Mouse (Mus musculus) intestine, embryonic 14.5 days (tissue): ENCODE results near the gene Tbc1d20. TPM values are rescaled to one million over a fixed set of nuclear protein-coding genes. Genes with fewer than 3 reads are reported as not detected.
A peak's percentile ranks its signal among the peaks of the same experiment; 100 is the strongest.
"Not testable (repeated sequence)": the region's sequence is repeated elsewhere in the genome, so short reads cannot be mapped to it uniquely, and the experiment has no call there.

ENCODE experiments used
- ATAC-seq: fragments of 200-750 bp; cut with Nextera tagmentation; replicated peaks from 2 replicates; pipeline ENCODE4 v1.8.0; 2017; ENCODE audit warnings: low read depth, moderate number of reproducible peaks, moderate TSS enrichment, moderate library complexity; ENCODE audit not compliant: low FRiP score, low TSS enrichment
- DNase-seq: peaks from one replicate; pipeline ENCODE4 v3.0.0-alpha.2; 2018; ENCODE audit warnings: low spot score
- H3K27ac ChIP-seq: fragments of 300-500 bp; sonication (generic); 2 replicates; pipeline ENCODE4 v1.5.1; 2014; ENCODE audit warnings: low read depth, mild to moderate bottlenecking, control low read depth
- H3K27me3 ChIP-seq: fragments of 300-500 bp; sonication (generic); replicated peaks from 2 replicates; pipeline ENCODE4 v1.6.1; 2014; ENCODE audit warnings: low read length, control low read depth; ENCODE audit not compliant: control insufficient read depth, insufficient read depth
- H3K36me3 ChIP-seq: fragments of 300-500 bp; sonication (generic); 2 replicates; pipeline ENCODE4 v1.6.1; 2014; ENCODE audit warnings: low read length, control low read depth; ENCODE audit not compliant: control insufficient read depth, insufficient read depth
- H3K4me1 ChIP-seq: fragments of 300-500 bp; sonication (generic); replicated peaks from 2 replicates; pipeline ENCODE4 v1.6.1; 2014; ENCODE audit warnings: low read length, control low read depth, mixed read lengths; ENCODE audit not compliant: control insufficient read depth, insufficient read depth
- H3K4me2 ChIP-seq: fragments of 300-500 bp; sonication (generic); 2 replicates; pipeline ENCODE4 v1.6.1; 2014; ENCODE audit warnings: low read length
- H3K4me3 ChIP-seq: fragments of 300-500 bp; sonication (generic); 2 replicates; pipeline ENCODE4 v1.5.1; 2014; ENCODE audit warnings: low read depth, low read length, control low read depth, mixed read lengths
- H3K9ac ChIP-seq: fragments of 300-500 bp; sonication (generic); 2 replicates; pipeline ENCODE4 v1.6.1; 2014; ENCODE audit warnings: mild to moderate bottlenecking, low read length
- H3K9me3 ChIP-seq: fragments of 300-500 bp; sonication (generic); 2 replicates; pipeline ENCODE4 v1.6.1; 2016; ENCODE audit warnings: low read length, control low read depth; ENCODE audit not compliant: control insufficient read depth
- WGBS: fragments of 180-500 bp; shearing (Covaris S2); extraction: QIAGEN DNeasy Blood & Tissue Kit; methylation state at CpG from one replicate; pipeline ENCODE4 v1.1.7; 2014; 5-methylcytosine and 5-hydroxymethylcytosine counted together
- polyA plus RNA-seq: library from polyadenylated mRNA; unstranded; fragments of >200 nt; fragmentation: Nextera tagmentation; extraction: Ambion mirVana; gene quantifications from 2 replicates; pipeline ENCODE4 v1.2.1, GENCODE M21; 2014

Gene Tbc1d20
- polyA plus RNA-seq, 1 experiment from 2014 or later, result 31.7 TPM

DNA sequence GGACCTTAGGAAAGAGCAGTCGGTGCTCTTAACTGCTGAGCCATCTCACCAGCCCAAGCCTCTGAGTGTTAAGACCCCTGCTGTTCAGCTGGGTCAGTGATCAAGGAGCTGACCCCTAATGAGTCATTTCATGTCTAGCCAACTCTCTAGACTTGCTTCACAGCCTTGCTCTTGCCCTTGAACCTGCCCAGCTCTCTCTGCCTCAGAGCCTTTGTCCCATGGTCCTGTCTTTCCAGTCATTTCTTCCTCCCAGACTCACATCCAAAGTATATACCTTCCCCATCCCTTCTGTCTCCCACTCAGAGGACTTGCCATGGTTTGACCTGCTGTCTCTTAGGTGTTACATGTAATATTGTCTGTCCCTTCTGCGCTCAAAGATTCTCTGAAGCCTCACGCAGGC lies 63.6 kb downstream of the Tbc1d20 start:
- H3K4me1 ChIP-seq, result 0 out of 2 replicates have a peak, but pooled peaks cover 3% of the 10 kb centered on the region
- no peak overlapping the region for H3K9ac ChIP-seq
- H3K36me3 ChIP-seq, result no peaks in the 10 kb centered on the region
- DNase-seq (no peak), ATAC-seq (no peak)
- H3K4me3 ChIP-seq, result no peak overlapping the region
- H3K27ac ChIP-seq, result no peak overlapping the region
- H3K9me3 ChIP-seq, result no peaks in the 10 kb centered on the region
- no peak overlapping the region for H3K4me2 ChIP-seq
- WGBS, result 79% methylated on average over 3 of the region's 3 CpGs
- no peaks in the 10 kb centered on the region for H3K27me3 ChIP-seq

DNA sequence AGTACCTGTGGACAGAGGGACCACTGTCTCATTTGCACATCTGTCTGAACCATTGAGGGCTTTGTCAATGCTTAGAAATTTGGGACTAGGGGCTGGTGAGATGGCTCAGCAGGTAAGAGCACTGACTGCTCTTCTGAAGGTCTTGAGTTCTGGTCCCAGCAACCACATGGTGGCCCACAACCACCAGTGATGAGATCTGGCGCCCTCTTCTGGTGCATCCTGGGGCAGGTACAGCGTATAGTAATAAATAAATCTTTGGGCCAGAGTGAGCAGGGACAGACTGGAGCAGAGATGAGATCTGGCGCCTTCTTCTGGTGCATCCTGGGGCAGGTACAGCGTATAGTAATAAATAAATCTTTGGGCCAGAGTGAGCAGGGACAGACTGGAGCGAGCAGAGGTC lies 65.3 kb downstream of the Tbc1d20 start:
- H3K4me1 ChIP-seq, H3K4me3 ChIP-seq, DNase-seq, H3K9ac ChIP-seq, H3K4me2 ChIP-seq, H3K9me3 ChIP-seq, H3K27me3 ChIP-seq, H3K36me3 ChIP-seq, H3K27ac ChIP-seq: not testable (repeated sequence)
- ATAC-seq, result peak; percentile 7; the same call in 1 of the 2 replicates
- 78% methylated on average over 5 of the region's 5 CpGs for WGBS

DNA sequence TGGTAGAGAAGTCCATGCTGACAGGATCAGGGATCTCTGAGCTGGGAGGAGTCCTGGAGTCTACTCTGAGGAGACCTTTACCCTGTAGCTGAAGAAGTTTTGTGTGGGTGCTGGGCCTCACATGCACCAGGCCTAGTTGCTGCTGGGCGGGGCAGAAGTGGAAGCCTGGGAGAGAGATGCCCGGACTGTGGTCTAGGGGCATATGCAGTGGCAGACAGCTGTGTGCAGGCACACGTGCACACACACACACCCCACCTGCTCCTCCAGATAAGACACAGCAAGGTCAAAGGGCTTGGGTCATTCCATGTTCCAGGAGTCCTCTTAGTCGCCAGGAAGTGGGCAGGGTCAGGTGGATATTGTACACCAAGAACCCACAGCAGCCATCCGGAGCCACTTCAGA lies 66.0 kb downstream of the Tbc1d20 start:
- Histone ChIP-seq H3K27me3 (no peaks in the 10 kb centered on the region), H3K9me3 (no peaks in the 10 kb centered on the region), H3K36me3 (no peaks in the 10 kb centered on the region), H3K9ac (no peak overlapping the region), H3K4me3 (no peak overlapping the region), H3K4me1 (0 out of 2 replicates have a peak, but pooled peaks cover 3% of the 10 kb centered on the region), H3K27ac (no peak overlapping the region), H3K4me2 (no peak overlapping the region)
- ATAC-seq, result peak; percentile 49
- 61% methylated on average over 5 of the region's 5 CpGs for WGBS
- DNase-seq, result no peak

DNA sequence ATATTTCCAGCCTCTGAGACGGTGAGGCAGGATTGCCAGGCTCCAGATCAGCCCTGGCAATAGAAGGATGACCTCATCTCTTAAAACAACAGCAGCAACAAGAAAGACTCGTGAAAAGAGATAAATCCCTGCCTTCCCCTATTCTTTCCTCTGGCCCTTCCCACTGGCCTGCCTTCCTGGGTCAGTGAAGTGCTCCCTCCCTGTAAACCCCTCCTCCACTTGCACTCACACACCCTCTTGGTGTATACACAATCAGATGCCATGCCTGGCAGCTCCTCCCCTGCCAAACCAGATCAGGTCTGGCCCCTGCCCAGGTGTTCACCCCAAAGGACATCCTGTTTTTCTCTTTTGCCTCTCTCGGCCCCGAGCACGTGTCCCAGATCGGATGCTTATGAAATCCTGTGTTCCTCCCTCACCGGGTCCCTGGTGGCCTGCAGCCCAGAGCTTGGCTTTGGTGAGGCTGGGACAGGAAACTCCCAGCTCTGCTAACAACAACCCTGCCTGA lies 66.7 kb downstream of the Tbc1d20 start:
- Histone ChIP-seq H3K9ac (no peak overlapping the region), H3K4me3 (no peak overlapping the region), H3K4me2 (no peak overlapping the region), H3K27ac (no peak overlapping the region), H3K4me1 (0 out of 2 replicates have a peak, but pooled peaks cover 3% of the 10 kb centered on the region), H3K9me3 (no peaks in the 10 kb centered on the region), H3K36me3 (no peaks in the 10 kb centered on the region), H3K27me3 (no peaks in the 10 kb centered on the region)
- WGBS, result 37% methylated on average over 7 of the region's 7 CpGs
- ATAC-seq (no peak), DNase-seq (no peak)

DNA sequence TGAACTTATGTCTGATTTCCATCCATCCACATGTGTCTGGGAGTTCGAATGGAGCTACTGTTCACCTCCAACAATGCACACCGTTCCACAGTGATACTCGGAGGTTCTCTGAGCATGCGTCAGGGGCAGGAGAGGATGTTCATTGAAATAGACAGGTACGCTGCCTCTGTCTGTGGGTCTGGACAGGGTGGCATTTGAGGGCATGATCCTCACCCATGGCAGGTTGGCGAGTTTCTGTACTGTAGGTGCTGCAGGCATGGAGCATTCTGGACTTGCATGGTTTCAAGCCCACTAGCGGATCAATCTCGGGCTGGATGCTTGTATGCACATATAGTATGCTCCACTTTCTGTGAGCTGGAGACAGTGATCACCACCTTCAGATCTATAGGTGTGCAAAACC lies 67.6 kb downstream of the Tbc1d20 start:
- 89% methylated on average over 8 of the region's 8 CpGs for WGBS
- ATAC-seq, result no peak

More for the DNA sequence above, 67.6 kb downstream of the Tbc1d20 start:
- no peak overlapping the region for H3K4me2 ChIP-seq
- H3K36me3 ChIP-seq, result no peaks in the 10 kb centered on the region
- H3K9me3 ChIP-seq, result no peaks in the 10 kb centered on the region
- DNase-seq, result no peak
- H3K4me1 ChIP-seq, result 0 out of 2 replicates have a peak, but pooled peaks cover 3% of the 10 kb centered on the region
- H3K27me3 ChIP-seq, result no peaks in the 10 kb centered on the region
- no peak overlapping the region for H3K4me3 ChIP-seq
- no peak overlapping the region for H3K27ac ChIP-seq
- no peak overlapping the region for H3K9ac ChIP-seq

Other genes with a start within 250 kb of the Tbc1d20 start
- gene Scrt2, start 212.3 kb upstream of the Tbc1d20 start, polyA plus RNA-seq, result 0.07 and 0.08 TPM in 2 replicates
- gene Srxn1, start 188.3 kb upstream of the Tbc1d20 start, polyA plus RNA-seq, result 12.0 and 12.4 TPM in 2 replicates
- 14.4 and 15.9 TPM in 2 replicates for gene Tcf15, start 150.3 kb upstream of the Tbc1d20 start, polyA plus RNA-seq
- gene Csnk2a1, start 67.0 kb upstream of the Tbc1d20 start, polyA plus RNA-seq, result 87.5 and 112 TPM in 2 replicates
- 89.8 and 93.8 TPM in 2 replicates for gene Rbck1, start 38.8 kb downstream of the Tbc1d20 start, polyA plus RNA-seq
- gene Trib3, start 50.2 kb downstream of the Tbc1d20 start, polyA plus RNA-seq, result 1.8 and 2.8 TPM in 2 replicates
- gene Nrsn2, start 82.8 kb downstream of the Tbc1d20 start, polyA plus RNA-seq, result 3.9 and 4.5 TPM in 2 replicates
- gene Sox12, start 104.2 kb downstream of the Tbc1d20 start, polyA plus RNA-seq, result 12.1 and 13.2 TPM in 2 replicates
- 38.2 and 39.1 TPM in 2 replicates for gene Zcchc3, start 121.2 kb downstream of the Tbc1d20 start, polyA plus RNA-seq
- gene 6820408C15Rik, start 121.8 kb downstream of the Tbc1d20 start, polyA plus RNA-seq, result 0.51 and 0.86 TPM in 2 replicates
- gene Defb23, start 170.8 kb downstream of the Tbc1d20 start, polyA plus RNA-seq, result not detected in 2 replicates
- not detected in 2 replicates for gene Defb20, start 183.2 kb downstream of the Tbc1d20 start, polyA plus RNA-seq
- not detected in 2 replicates for gene Defb22, start 196.3 kb downstream of the Tbc1d20 start, polyA plus RNA-seq
- not detected in 2 replicates for gene Defb26, start 217.9 kb downstream of the Tbc1d20 start, polyA plus RNA-seq
- not detected in 2 replicates for gene Defb28, start 224.4 kb downstream of the Tbc1d20 start, polyA plus RNA-seq
- not detected in 2 replicates for gene Defb29, start 246.3 kb downstream of the Tbc1d20 start, polyA plus RNA-seq